Mouse (Mus musculus): ENCODE results near the gene Rab3il1.

GRCm38 (mm10) chr19:10056686-10057085 is 55.2 kb downstream of the Rab3il1 start:
- TF ChIP-seq CTCF (IDR thresholded peaks at IDR 0.05; ENCODE audit: low read depth) (no peak), EP300 (optimal IDR thresholded peaks at IDR 0.05) (no peak)

Data from stomach, postnatal 0 days (tissue).